Mouse (Mus musculus) midbrain, embryonic 11.5 days (tissue): ENCODE results near the gene 9530068E07Rik. TPM values are rescaled to one million over a fixed set of nuclear protein-coding genes. Genes with fewer than 3 reads are reported as not detected.
A peak's percentile ranks its signal among the peaks of the same experiment; 100 is the strongest.
"Not testable (repeated sequence)": the region's sequence is repeated elsewhere in the genome, so short reads cannot be mapped to it uniquely, and the experiment has no call there.

Experiments
- ATAC-seq: fragments of 200-750 bp; cut with Nextera tagmentation; 2 replicates; pipeline ENCODE4 v1.8.0; 2017; ENCODE audit warnings: moderate TSS enrichment, moderate library complexity; ENCODE audit not compliant: low FRiP score
- DNase-seq: peaks from one replicate; pipeline ENCODE4 v3.0.0; 2015; ENCODE audit warnings: low spot score; ENCODE audit errors: missing footprints
- H3K27ac ChIP-seq: fragments of 300-500 bp; sonication (generic); 2 replicates; pipeline ENCODE4 v1.5.1; 2014; ENCODE audit warnings: low read depth, low read length
- H3K27me3 ChIP-seq: fragments of 300-500 bp; sonication (generic); 2 replicates; pipeline ENCODE4 v1.6.1; 2014; ENCODE audit warnings: mild to moderate bottlenecking, low read length, moderate library complexity, mixed read lengths; ENCODE audit not compliant: control insufficient read depth, insufficient read depth
- H3K36me3 ChIP-seq: fragments of 300-500 bp; sonication (generic); 2 replicates; pipeline ENCODE4 v1.6.1; 2014; ENCODE audit warnings: mild to moderate bottlenecking, low read length, moderate library complexity, mixed read lengths; ENCODE audit not compliant: control insufficient read depth, insufficient read depth
- H3K4me1 ChIP-seq: fragments of 300-500 bp; sonication (generic); 2 replicates; pipeline ENCODE4 v1.6.1; 2014; ENCODE audit warnings: low read length; ENCODE audit not compliant: control insufficient read depth, insufficient read depth
- H3K4me2 ChIP-seq: fragments of 300-500 bp; sonication (generic); 2 replicates; pipeline ENCODE4 v1.6.1; 2014; ENCODE audit warnings: mild to moderate bottlenecking, moderate library complexity
- H3K4me3 ChIP-seq: fragments of 300-500 bp; sonication (generic); 2 replicates; pipeline ENCODE4 v1.5.1; 2014; ENCODE audit warnings: low read depth, low read length
- H3K9ac ChIP-seq: fragments of 300-500 bp; sonication (generic); 2 replicates; pipeline ENCODE4 v1.6.1; 2014; ENCODE audit warnings: low read length
- H3K9me3 ChIP-seq: fragments of 300-500 bp; sonication (generic); 2 replicates; pipeline ENCODE4 v1.6.1; 2016; ENCODE audit warnings: low read length; ENCODE audit not compliant: control insufficient read depth
- WGBS: fragments of 180-500 bp; shearing (Covaris S2); extraction: QIAGEN DNeasy Blood & Tissue Kit; methylation state at CpG from one replicate; pipeline ENCODE4 v1.1.7; 2014; 5-methylcytosine and 5-hydroxymethylcytosine counted together
- polyA plus RNA-seq: library from polyadenylated mRNA; unstranded; fragments of >200 nt; fragmentation: Nextera tagmentation; extraction: Ambion mirVana; gene quantifications from 2 replicates; pipeline ENCODE4 v1.2.1, GENCODE M21; 2014

The 9530068E07Rik gene
- polyA plus RNA-seq: 178 and 193 TPM in 2 replicates

DNA sequence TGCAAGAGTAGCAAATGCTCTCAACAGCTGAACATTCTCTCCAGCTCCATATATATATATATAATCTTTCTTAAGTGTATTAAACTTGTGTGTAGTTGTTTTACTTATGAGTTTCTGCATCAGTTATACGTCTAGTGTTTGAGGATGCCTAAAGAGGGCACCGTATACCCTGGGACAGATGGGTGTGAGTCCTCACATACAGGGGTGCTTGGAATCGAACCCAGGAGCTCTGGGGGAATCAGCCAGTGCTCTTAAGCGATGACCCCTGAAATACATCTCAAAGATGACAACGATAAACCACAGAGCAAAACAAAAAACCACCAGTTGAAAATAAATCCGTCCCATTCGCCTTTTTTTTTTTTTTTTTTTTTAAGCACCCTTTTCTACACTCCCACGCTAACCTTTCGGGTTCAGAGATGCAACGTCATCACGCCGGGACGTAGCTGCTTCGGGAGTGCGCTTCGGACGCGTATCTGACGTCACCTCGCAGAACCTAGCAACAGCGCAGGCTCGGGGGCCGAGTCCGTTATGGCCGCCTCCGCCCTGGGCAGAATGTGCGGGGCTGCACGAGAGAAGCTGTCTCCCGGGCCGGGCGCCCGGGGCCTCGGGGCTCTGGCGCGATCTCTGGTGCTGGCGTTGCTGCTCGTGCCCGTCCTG is at the start of gene 9530068E07Rik:
9530068E07Rik (plus strand) TSS at position 489 of the 657 bp plus-strand sequence.
- Histone ChIP-seq H3K4me1 (no peaks in the 10 kb centered on the region), H3K9ac (peak within 1 kb of the TSS; percentile 77), H3K4me3 (peak within 1 kb of the TSS; percentile 80), H3K9me3 (no peaks in the 10 kb centered on the region), H3K4me2 (peak within 1 kb of the TSS; percentile 57), H3K27me3 (no peaks in the 10 kb centered on the region), H3K27ac (peak within 1 kb of the TSS; percentile 46), H3K36me3 (no peaks in the 10 kb centered on the region)
- peak; percentile 95 for ATAC-seq
- DNase-seq: no peak
- WGBS: 2% methylated on average over 38 of the region's 38 CpGs

DNA sequence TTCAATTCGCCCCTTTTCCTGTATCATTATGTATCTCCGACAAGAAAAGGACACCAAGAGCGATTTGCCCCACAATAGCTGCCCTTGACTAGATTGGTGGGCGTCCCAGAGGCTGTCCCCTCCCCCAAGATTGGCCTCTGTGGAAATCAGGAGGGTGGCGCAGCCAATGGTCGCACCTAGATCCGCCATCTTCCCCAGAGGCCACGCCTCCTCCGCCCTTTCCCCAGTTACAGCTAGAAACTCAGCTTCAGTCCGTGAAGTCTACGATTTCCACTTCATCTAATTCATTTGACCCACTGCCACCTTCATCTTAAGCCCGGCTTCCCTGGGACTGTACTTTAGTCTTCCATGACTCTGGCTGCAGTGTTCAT is 49.6 kb upstream of the 9530068E07Rik start:
- Histone ChIP-seq H3K4me3 (peak overlapping the region; percentile 20; the same call in 1 of the 2 replicates), H3K36me3 (no peaks in the 10 kb centered on the region), H3K4me1 (peaks cover 3% of the 10 kb centered on the region), H3K27ac (no peak overlapping the region), H3K9ac (peak overlapping the region; percentile 20; the same call in 1 of the 2 replicates), H3K27me3 (no peaks in the 10 kb centered on the region), H3K4me2 (peak overlapping the region; percentile 41), H3K9me3 (no peaks in the 10 kb centered on the region; the same call in 1 of the 2 replicates)
- DNase-seq: peak; percentile 90
- 4% methylated on average over 12 of the region's 12 CpGs for WGBS
- ATAC-seq: no peak

DNA sequence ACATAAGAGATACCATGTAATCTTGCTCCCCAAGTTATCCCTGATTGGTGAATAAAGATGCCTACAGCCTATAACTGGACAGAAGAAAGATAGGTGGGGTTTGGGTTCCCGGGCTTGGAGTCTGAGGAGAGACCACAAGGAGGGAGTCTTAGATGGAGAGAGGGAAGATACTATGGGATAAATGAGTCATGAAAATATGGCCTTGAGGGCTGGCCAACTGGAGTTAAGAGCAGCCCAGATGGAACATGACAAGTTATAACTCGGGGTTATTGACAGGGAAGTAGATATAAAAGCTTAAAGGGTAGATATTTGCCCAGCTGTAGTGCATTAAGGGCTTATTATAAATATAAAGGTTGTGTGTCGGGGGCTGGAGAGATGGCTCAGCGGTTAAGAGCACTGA is 48.1 kb upstream of the 9530068E07Rik start:
- Histone ChIP-seq H3K9me3 (no peaks in the 10 kb centered on the region; the same call in 1 of the 2 replicates), H3K4me2 (no peak overlapping the region), H3K4me1 (peaks cover 3% of the 10 kb centered on the region), H3K27ac (no peak overlapping the region), H3K9ac (no peak overlapping the region), H3K4me3 (no peak overlapping the region), H3K27me3 (no peaks in the 10 kb centered on the region), H3K36me3 (no peaks in the 10 kb centered on the region)
- ATAC-seq: no peak
- no peak for DNase-seq
- WGBS: 88% methylated on average over 4 of the region's 4 CpGs

DNA sequence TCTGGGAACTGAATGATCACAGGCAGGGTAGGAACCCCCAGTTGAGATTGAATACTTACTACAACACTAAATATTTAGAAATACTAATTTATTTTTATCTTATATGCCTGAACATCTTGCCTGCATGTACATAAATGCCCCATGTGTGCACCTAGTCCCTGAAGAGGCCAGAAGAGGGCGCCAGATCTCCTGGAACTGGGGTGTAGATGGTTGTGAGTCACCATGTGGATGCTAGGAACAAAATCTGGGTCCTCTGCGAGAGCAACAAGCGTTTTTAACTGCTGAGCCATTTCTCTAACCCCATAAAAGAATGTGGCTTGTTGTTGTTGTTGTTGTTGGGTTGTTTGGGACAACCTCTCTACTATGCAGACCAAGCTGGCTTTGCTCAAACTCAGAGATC is 47.5 kb upstream of the 9530068E07Rik start:
- no peak overlapping the region for H3K4me3 ChIP-seq
- peaks cover 3% of the 10 kb centered on the region for H3K4me1 ChIP-seq
- no peaks in the 10 kb centered on the region for H3K36me3 ChIP-seq
- WGBS: 65% methylated on average over 3 of the region's 3 CpGs
- H3K9me3 ChIP-seq: no peaks in the 10 kb centered on the region; the same call in 1 of the 2 replicates
- no peaks in the 10 kb centered on the region for H3K27me3 ChIP-seq
- no peak overlapping the region for H3K27ac ChIP-seq
- DNase-seq (no peak), ATAC-seq (no peak)
- no peak overlapping the region for H3K4me2 ChIP-seq
- H3K9ac ChIP-seq: no peak overlapping the region

DNA sequence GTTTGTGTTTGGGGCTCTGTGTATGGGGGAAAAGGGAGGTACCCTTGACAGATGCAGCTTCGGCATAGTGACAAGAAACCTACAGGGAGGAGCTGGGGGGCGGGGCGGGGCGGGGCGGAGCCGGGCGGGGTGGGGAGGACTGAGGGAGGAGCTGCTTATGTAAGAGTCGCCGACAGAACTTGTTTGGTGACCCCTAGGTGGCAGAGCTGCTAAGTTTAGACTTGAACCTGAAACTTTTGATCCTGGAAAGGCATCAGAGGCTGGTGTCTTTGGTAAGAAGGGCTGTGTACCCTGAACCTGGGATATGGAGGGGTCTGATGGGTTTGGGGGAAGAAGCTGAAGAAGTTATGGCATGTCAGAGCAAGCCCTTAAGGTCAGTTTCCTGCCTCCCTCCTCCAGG is 45.3 kb upstream of the 9530068E07Rik start:
- peaks cover 3% of the 10 kb centered on the region for H3K4me1 ChIP-seq
- 0% methylated on average over 9 of the region's 9 CpGs for WGBS
- H3K9me3 ChIP-seq: no peaks in the 10 kb centered on the region; the same call in 1 of the 2 replicates
- ATAC-seq: peak; percentile 48; the same call in 1 of the 2 replicates
- no peak for DNase-seq
- no peak overlapping the region for H3K9ac ChIP-seq
- H3K4me3 ChIP-seq: no peak overlapping the region
- no peaks in the 10 kb centered on the region for H3K36me3 ChIP-seq
- no peak overlapping the region for H3K4me2 ChIP-seq
- H3K27me3 ChIP-seq: no peaks in the 10 kb centered on the region
- H3K27ac ChIP-seq: no peak overlapping the region

DNA sequence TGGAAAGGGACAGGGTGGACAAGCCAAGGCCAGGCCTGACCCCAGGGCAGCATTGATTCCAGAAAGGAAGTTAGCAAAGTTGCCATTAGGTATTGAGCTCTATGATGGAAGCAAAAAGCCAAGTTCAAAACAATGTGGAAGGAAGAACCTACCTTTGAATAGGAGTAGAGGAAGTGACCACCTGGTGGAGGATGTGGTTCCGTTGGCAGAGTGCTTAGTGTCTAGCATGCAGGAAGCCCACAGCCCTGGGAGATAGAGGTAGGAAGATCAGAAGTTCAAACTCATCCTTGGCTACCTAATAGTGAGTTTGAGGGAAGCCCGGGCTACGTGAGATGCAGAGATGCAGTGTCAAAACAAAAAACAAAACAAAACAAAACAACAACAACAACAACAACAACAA is 44.0 kb upstream of the 9530068E07Rik start:
- ATAC-seq (no peak), DNase-seq (no peak)
- Histone ChIP-seq H3K27ac (no peak overlapping the region), H3K27me3 (no peaks in the 10 kb centered on the region), H3K9ac (no peak overlapping the region), H3K36me3 (no peaks in the 10 kb centered on the region), H3K4me2 (no peak overlapping the region), H3K4me1 (no peaks in the 10 kb centered on the region), H3K4me3 (no peak overlapping the region), H3K9me3 (no peaks in the 10 kb centered on the region; the same call in 1 of the 2 replicates)
- 94% methylated on average over 3 of the region's 3 CpGs for WGBS

DNA sequence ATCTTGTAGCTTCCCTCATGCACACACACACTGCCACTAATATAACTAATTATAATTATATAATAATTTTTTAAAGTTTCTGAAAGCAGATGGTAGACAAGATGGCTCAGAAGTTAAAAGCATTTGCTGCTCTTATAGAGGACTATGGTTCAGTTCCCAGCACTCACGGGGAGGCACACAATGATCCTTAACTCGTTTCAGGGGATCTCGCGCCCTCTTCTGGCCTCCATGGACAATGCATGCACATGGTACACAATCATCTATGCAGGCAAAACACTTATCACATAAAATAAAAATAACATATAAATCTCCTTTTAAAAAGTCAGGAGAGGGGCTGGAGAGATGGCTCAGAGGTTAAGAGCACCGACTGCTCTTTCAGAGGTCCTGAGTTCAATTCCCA is 41.6 kb upstream of the 9530068E07Rik start:
- ATAC-seq: no peak
- H3K9ac ChIP-seq: no peak overlapping the region
- H3K4me3 ChIP-seq: no peak overlapping the region
- 89% methylated on average over 5 of the region's 5 CpGs for WGBS
- no peaks in the 10 kb centered on the region for H3K9me3 ChIP-seq
- H3K36me3 ChIP-seq: no peaks in the 10 kb centered on the region
- no peak for DNase-seq
- no peak overlapping the region for H3K27ac ChIP-seq
- H3K4me2 ChIP-seq: no peak overlapping the region
- H3K4me1 ChIP-seq: no peaks in the 10 kb centered on the region
- no peaks in the 10 kb centered on the region for H3K27me3 ChIP-seq

DNA sequence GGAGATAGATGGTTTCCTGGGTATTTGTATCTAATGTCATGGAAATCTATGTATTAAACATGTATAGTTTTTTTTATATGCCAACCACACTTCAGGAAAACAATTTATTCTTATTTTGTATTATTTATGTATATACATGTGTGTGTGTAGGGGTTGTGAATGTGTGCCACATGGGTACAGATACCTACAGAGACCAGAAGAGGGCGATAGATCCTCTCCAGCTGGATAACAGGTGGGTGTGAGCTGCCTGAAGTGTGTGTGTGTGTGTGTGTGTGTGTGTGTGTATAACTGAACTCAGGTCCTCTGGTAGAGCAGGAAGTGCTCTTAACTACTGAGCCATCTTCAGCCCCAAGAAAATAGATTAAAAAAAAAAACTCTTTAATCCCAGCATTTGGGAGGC is 40.6 kb upstream of the 9530068E07Rik start:
- Histone ChIP-seq H3K36me3 (no peaks in the 10 kb centered on the region), H3K27ac (no peak overlapping the region), H3K4me1 (no peaks in the 10 kb centered on the region), H3K9ac (no peak overlapping the region), H3K27me3 (no peaks in the 10 kb centered on the region), H3K4me2 (no peak overlapping the region), H3K4me3 (no peak overlapping the region), H3K9me3 (no peaks in the 10 kb centered on the region)
- 96% methylated on average over 1 of the region's 1 CpGs for WGBS
- ATAC-seq (no peak), DNase-seq (no peak)

DNA sequence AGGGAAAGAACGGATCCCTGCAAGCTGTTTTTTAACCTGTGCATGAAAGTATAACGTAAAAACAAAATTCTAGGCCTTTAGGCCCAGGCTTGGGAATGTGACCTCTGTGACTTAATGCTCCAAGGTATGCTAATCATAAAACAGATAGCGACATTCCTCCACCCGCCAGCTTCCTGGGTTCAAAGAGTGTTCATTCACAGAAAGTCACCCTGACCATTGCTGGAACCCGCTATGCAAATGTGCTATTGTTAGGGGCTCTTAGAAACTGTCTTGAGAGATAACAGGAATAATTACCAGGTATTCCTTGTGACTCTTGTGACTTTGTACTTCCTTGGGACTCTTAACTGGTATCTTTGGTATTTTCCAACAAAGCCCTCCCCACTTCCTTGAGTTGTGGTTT is 39.1 kb upstream of the 9530068E07Rik start:
- 93% methylated on average over 5 of the region's 5 CpGs for whole genome bisulfite sequencing
- not testable (repeated sequence) for ATAC-seq, H3K27me3 ChIP-seq

More for the DNA sequence above, 39.1 kb upstream of the 9530068E07Rik start:
- H3K9me3 ChIP-seq, DNase-seq, H3K9ac ChIP-seq, H3K4me1 ChIP-seq, H3K4me2 ChIP-seq, H3K4me3 ChIP-seq, H3K36me3 ChIP-seq, H3K27ac ChIP-seq: not testable (repeated sequence)
